In genomic region chr11:11108922-11109321, GRCm38 (mm10) we compare ENCODE assay signal across 20 mouse cellular contexts. TPM values are rescaled to one million over a fixed set of nuclear protein-coding genes. Genes with fewer than 3 reads are reported as not detected.
"Had no signal": no experiment of that assay in that cellular context is flagged by ENCODE, and none has a peak within 500 bp of the region (broad histone marks: within the 10 kb centered on the region; RNA-seq: fewer than 3 reads in every experiment).

No protein-coding gene starts in this region.

- H3K36me3 ChIP-seq: intestine, embryonic 15.5 days; limb, embryonic 10.5 days; limb, embryonic 13.5 days; midbrain, embryonic 12.5 days; neural tube, embryonic 12.5 days had no signal

- H3K4me2 ChIP-seq: intestine, embryonic 15.5 days; limb, embryonic 13.5 days; liver, embryonic 11.5 days; lung, embryonic 14.5 days; midbrain, embryonic 12.5 days; neural tube, embryonic 12.5 days had no signal

- ATAC-seq: intestine, embryonic 15.5 days; liver, postnatal 0 days; lung, postnatal 0 days; midbrain, embryonic 16.5 days had no signal

- H3K9ac ChIP-seq: intestine, embryonic 15.5 days; limb, embryonic 13.5 days; liver, embryonic 14.5 days; liver, postnatal 0 days; lung, embryonic 14.5 days; midbrain, embryonic 12.5 days; neural tube, embryonic 12.5 days had no signal

- DNase-seq: kidney, adult 11 months; layer of hippocampus, adult 9-11 months; liver, postnatal 0 days; thymus, adult 2 months; thymus, postnatal 14 days; thymus, postnatal 4 days had no signal

- H3K27ac ChIP-seq: intestine, embryonic 15.5 days; kidney, postnatal 0 days; layer of hippocampus, adult 2 months; limb, embryonic 10.5 days; liver, embryonic 14.5 days; macrophage; midbrain, embryonic 12.5 days; neural tube, embryonic 12.5 days; stomach, postnatal 0 days had no signal

- H3K9me3 ChIP-seq: intestine, embryonic 15.5 days; limb, embryonic 10.5 days; limb, embryonic 13.5 days; midbrain, embryonic 12.5 days; neural tube, embryonic 12.5 days had no signal

- H3K4me3 ChIP-seq: intestine, embryonic 15.5 days; layer of hippocampus, adult 2 months; limb, embryonic 10.5 days; limb, embryonic 13.5 days; midbrain, embryonic 12.5 days; neural tube, embryonic 12.5 days had no signal

RNA-seq across cellular contexts. Expression of gene Vwc2, which starts 5.1 kb away (rescaled TPM):
- polyA plus RNA-seq: liver, postnatal 0 days; macrophage had no signal
